Mouse (Mus musculus): ENCODE results near the gene Ryr2.
"Not testable (repeated sequence)": the region's sequence is repeated elsewhere in the genome, so short reads cannot be mapped to it uniquely, and the experiment has no call there.

The Ryr2 gene

GRCm38 (mm10) chr13:12033914-12034313, 72.8 kb downstream of the Ryr2 start:
- DNase-seq, result no peak

DNA sequence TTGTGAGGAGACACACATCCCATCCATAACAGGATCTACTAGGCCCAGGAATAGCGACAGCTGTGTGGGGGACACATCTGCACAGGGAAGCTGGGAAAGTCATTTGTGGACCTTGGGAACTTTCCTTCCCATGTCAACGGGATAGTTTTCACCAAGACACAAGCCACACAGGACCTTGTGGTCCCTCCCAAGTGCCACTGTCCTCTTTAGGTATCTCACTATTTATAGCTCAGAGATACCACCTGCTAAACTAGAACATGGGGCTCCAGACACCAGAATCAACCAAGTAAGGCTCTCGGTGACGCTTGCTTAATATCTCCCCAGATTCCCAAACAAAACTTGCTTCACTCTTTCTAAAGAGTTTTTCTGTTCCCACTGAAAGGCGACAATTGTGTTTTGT, 73.5 kb downstream of the Ryr2 start:
- no peak for DNase-seq

DNA sequence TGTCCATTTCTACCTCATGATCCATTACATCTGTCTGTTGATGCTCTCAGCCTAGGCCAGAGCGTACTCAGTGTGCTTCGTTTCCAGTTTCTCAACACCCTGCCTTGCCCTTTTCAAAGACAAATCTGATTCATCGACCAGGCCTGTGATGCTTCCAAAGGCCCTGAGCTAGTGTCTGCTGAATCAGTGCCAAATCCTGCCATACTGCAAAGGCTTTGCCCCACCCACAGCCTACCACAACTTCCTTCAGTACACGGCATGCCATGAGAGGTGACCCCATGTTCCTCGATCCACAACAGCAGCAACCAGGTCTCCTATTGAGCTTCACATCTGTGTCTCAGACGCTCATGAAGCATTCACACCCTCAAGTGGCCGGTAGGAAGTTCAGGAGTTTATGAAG, 76.9 kb downstream of the Ryr2 start:
- no peak for DNase-seq

- no peak for DNase-seq
Observed at GRCm38 (mm10) chr13:12029326-12029725, 77.4 kb downstream of the Ryr2 start.

DNA sequence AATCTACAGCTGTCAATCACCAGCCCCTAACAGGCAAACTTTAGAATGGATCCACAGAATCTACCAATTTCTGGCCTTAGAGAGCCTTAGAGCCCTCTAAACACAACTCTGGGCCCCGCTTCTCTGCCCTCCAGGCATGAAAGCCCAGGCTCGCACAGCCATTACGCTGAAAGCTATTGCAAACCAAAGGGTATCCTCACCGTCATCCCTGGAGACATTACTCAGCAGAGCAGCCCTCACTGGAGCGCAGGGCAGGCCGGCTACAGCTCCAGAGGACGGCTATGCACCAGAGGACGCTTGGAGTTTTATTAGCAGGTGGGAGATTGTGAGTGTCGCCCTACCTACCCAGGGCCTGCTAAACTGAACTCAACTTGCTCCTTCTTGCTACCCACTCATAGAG, 88.7 kb downstream of the Ryr2 start:
- DNase-seq, result no peak

- DNase-seq, result no peak
Observed at GRCm38 (mm10) chr13:12013986-12014385, 92.8 kb downstream of the Ryr2 start.

GRCm38 (mm10) chr13:12008995-12009689, 97.6 kb downstream of the Ryr2 start:
- no peak for DNase-seq

GRCm38 (mm10) chr13:12007579-12007978, 99.2 kb downstream of the Ryr2 start:
- DNase-seq, result no peak

DNA sequence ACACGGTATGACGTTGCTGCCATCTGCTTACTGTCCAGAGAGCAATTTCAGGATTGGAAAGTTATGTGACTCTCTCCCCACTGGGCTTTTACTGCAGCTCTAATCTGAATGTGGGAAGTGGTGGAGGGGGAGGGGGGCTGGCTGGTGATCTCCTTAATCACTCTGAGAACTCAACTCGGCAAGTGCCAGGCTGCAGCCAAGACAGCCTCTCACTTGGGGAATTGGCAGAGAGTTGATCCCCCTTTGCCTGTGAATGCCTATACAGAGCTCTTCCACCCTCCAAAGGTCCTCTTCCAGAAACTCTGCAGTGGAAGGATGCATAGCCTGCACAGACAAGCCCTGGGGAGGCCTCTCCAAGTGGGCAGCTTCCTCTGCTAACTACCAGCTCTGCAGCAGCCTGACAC, 104.9 kb downstream of the Ryr2 start:
- DNase-seq, result no peak

- no peak for DNase-seq
Observed at GRCm38 (mm10) chr13:11999851-12000250, 106.9 kb downstream of the Ryr2 start.

GRCm38 (mm10) chr13:11997366-11997765, 109.4 kb downstream of the Ryr2 start:
- no peak for DNase-seq

GRCm38 (mm10) chr13:11987556-11987955, 119.2 kb downstream of the Ryr2 start:
- no peak for DNase-seq

GRCm38 (mm10) chr13:11985056-11985455, 121.7 kb downstream of the Ryr2 start:
- no peak for DNase-seq

DNA sequence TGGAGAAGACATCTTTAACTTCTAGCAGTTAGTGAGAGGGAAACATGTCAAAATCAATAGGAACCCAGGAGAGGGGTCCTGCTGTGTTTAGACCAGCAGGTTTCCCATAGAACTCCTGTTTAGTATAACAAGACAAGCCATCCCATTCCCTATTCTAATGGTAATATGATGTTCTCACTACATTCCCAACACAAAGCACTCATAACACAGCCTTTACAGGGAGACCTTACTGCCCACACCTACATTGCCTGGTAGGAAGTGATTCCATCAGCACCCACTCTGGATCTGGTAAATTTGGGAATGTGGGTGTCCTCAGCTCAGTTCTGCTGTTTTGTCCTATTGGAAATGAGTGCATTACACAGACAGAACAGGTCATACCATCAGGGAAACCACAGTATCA, 127.7 kb downstream of the Ryr2 start:
- DNase-seq, result no peak

GRCm38 (mm10) chr13:11978359-11978758, 128.4 kb downstream of the Ryr2 start:
- DNase-seq, result no peak

- DNase-seq, result no peak
Observed at GRCm38 (mm10) chr13:11977606-11978005, 129.1 kb downstream of the Ryr2 start.

GRCm38 (mm10) chr13:11964391-11964790, 142.4 kb downstream of the Ryr2 start:
- peak in 1 of 2 experiments; percentile 2 for DNase-seq

- DNase-seq, result no peak
Observed at GRCm38 (mm10) chr13:11959488-11960174, 147.1 kb downstream of the Ryr2 start.

DNA sequence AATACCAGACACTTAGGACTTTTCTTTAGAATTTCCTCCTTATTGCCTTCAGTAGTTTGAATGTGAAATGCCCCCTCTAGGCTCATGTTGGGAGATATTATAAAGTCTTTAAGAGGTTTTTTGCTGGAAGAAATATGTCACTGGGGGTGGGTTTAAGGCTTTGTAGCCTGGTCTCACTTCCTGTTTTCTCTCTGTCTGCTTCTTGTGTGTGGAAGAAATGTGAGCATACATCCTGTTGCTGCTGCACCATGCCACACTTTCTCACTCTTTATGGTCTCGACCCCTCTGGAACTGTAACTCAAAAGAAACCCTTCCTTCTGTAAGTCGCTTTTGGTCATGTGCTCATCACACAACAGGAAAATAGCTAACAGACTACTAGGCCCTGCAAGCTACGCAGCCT, 147.9 kb downstream of the Ryr2 start:
- no peak for DNase-seq

DNA sequence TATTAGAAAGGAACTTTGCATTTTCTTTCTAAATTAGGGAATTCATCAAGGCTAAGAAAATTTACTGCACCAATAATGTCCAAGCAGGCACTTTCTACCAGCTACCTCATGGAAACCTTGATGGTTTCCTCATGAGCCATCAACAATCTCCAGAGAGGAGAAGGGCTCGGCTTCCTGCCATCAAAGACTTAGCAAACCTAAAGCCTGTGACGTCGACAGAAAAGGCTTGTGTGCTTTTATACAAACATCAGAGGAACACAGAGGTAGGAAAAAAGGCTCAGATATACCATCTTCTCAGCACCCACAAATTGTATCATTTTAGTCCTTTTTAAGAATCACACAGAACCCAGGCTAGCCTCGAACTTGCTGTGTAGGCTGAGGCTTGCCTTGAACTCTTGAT, 148.5 kb downstream of the Ryr2 start:
- DNase-seq, result no peak

GRCm38 (mm10) chr13:11951951-11952350, 154.8 kb downstream of the Ryr2 start:
- no peak for DNase-seq

GRCm38 (mm10) chr13:11945740-11946139, 161.0 kb downstream of the Ryr2 start:
- no peak for DNase-seq

- DNase-seq, result no peak
Observed at GRCm38 (mm10) chr13:11941724-11942123, 165.0 kb downstream of the Ryr2 start.

- DNase-seq, result not testable (repeated sequence)
Observed at GRCm38 (mm10) chr13:11934297-11935060, 172.3 kb downstream of the Ryr2 start.

All from kidney, postnatal 25 days (tissue).